ENCODE assay signal across 10 mouse cellular contexts in genomic region chr9:44457035-44457742, GRCm38 (mm10). TPM values are rescaled to one million over a fixed set of nuclear protein-coding genes. Genes with fewer than 3 reads are reported as not detected.
DNase-seq lines count a peak whose midpoint lies in the region; ATAC-seq lines count a peak whose summit lies in the region.
"Had no signal": no experiment of that assay in that cellular context is flagged by ENCODE, and none has a peak within 500 bp of the region (broad histone marks: within the 10 kb centered on the region; RNA-seq: fewer than 3 reads in every experiment).

No protein-coding gene starts in this region.

- H3K36me3 ChIP-seq in hindbrain, embryonic 12.5 days = no peaks in the 10 kb centered on the region

- peak; percentile 95 for ATAC-seq in hindbrain, embryonic 12.5 days (ENCODE audit: low FRiP score)

- WGBS in hindbrain, embryonic 12.5 days = 4% methylated on average over 11 of the region's 11 CpGs

- no peak overlapping the region for H3K4me3 ChIP-seq in hindbrain, embryonic 12.5 days

- peaks cover 34% of the 10 kb centered on the region for H3K4me1 ChIP-seq in hindbrain, embryonic 12.5 days

- peaks cover 17% of the 10 kb centered on the region for H3K27me3 ChIP-seq in hindbrain, embryonic 12.5 days

- peak overlapping the region; percentile 32 for H3K4me2 ChIP-seq in hindbrain, embryonic 12.5 days (replicated peaks)

- peak; percentile 36 for DNase-seq in heart, postnatal 4 days
- DNase-seq in heart, adult 9 months (ENCODE audit: low spot score in 2 of 2) = no peak
- DNase-seq in embryo, embryonic 10 days (ENCODE audit: low spot score) = peak; percentile 92
- DNase-seq in left cerebral cortex, postnatal 36 days (ENCODE audit: low spot score in 2 of 2) = peak; percentile 83 to 86
- peak; percentile 91 for DNase-seq in right cerebral cortex, adult 2 months (ENCODE audit: low spot score in 2 of 2)
- no peak for DNase-seq in ovary, postnatal 10 days (ENCODE audit: low spot score)
- DNase-seq in adrenal gland, adult 18-20 months (ENCODE audit: low spot score in 2 of 2) = no peak

- H3K9ac ChIP-seq in hindbrain, embryonic 12.5 days = no peak overlapping the region

- H3K9me3 ChIP-seq in hindbrain, embryonic 12.5 days (replicated peaks) = no peaks in the 10 kb centered on the region

- peak overlapping the region; percentile 91 for H3K27ac ChIP-seq in hindbrain, embryonic 12.5 days

- intact Hi-C loops in left cerebral cortex, postnatal 36 days (cut with DNase I) = loop anchor here (10.0 kb wide), 1 partner anchor 148 kb away; the partner anchor contains the start of gene Ddx6

RNA-seq across cellular contexts. Expression of gene Upk2, which starts 2.4 kb away (rescaled TPM):
- total RNA-seq in heart, postnatal 4 days (2021) = not detected
- polyA plus RNA-seq in hindbrain, embryonic 12.5 days (2016; fragmentation: Nextera tagmentation; extraction: Ambion mirVana) = not detected in 2 replicates
- total RNA-seq in left cerebral cortex, postnatal 36 days (2021) = not detected
- total RNA-seq in adrenal gland, adult 18-20 months (2021) = not detected
- total RNA-seq: CH12.LX had no signal

RNA-seq across cellular contexts. Expression of gene Foxr1, which starts 16.3 kb away (rescaled TPM):
- total RNA-seq in heart, postnatal 4 days (2021) = not detected
- polyA plus RNA-seq in hindbrain, embryonic 12.5 days (2016; fragmentation: Nextera tagmentation; extraction: Ambion mirVana) = not detected in 2 replicates
- not detected for total RNA-seq in left cerebral cortex, postnatal 36 days (2021)
- not detected for total RNA-seq in adrenal gland, adult 18-20 months (2021)
- total RNA-seq: gastrocnemius, postnatal 4 days had no signal

RNA-seq across cellular contexts. Expression of gene Bcl9l, which starts 25.4 kb away (rescaled TPM):
- total RNA-seq in heart, postnatal 4 days (2021) = 10 to 100 TPM; 56.8 to 64.0 TPM
- 12.3 and 15.5 TPM in 2 replicates for polyA plus RNA-seq in hindbrain, embryonic 12.5 days (2016; fragmentation: Nextera tagmentation; extraction: Ambion mirVana)
- 10 to 100 TPM; 58.1 to 70.0 TPM for total RNA-seq in left cerebral cortex, postnatal 36 days (2021)
- 10 to 100 TPM; 41.3 to 46.6 TPM for total RNA-seq in adrenal gland, adult 18-20 months (2021)

RNA-seq across cellular contexts. Expression of gene Ccdc84, which starts 38.8 kb away (rescaled TPM):
- 10 to 100 TPM; 14.3 to 14.7 TPM for total RNA-seq in heart, postnatal 4 days (2021)
- 32.9 and 36.7 TPM in 2 replicates for polyA plus RNA-seq in hindbrain, embryonic 12.5 days (2016; fragmentation: Nextera tagmentation; extraction: Ambion mirVana)
- 10 to 100 TPM; 17.6 to 20.7 TPM for total RNA-seq in left cerebral cortex, postnatal 36 days (2021)
- 10 to 100 TPM; 22.4 to 26.1 TPM for total RNA-seq in adrenal gland, adult 18-20 months (2021)

RNA-seq across cellular contexts. Expression of gene Trappc4, which starts 49.8 kb away (rescaled TPM):
- total RNA-seq in heart, postnatal 4 days (2021) = 10 to 100 TPM; 41.4 to 42.4 TPM
- 256 and 259 TPM in 2 replicates for polyA plus RNA-seq in hindbrain, embryonic 12.5 days (2016; fragmentation: Nextera tagmentation; extraction: Ambion mirVana)
- 10 to 100 TPM; 67.0 to 69.5 TPM for total RNA-seq in left cerebral cortex, postnatal 36 days (2021)
- 100 to 1,000 TPM in 1 of 2 experiments, 10 to 100 TPM in 1; 90.8 to 109 TPM for total RNA-seq in adrenal gland, adult 18-20 months (2021)

Comparison
In these comparisons a context has a peak if more than half of its experiments do, and no peak if none do; other contexts are left out.
1. DNase-seq: peak in heart, postnatal 4 days (single experiment), embryo, embryonic 10 days (single experiment), left cerebral cortex, postnatal 36 days (2 of 2) and right cerebral cortex, adult 2 months (2 of 2); none in heart, adult 9 months (0 of 2), ovary, postnatal 10 days (single experiment) and adrenal gland, adult 18-20 months (0 of 2).